Mouse (Mus musculus): ENCODE data around the gene Rassf4. TPM values are rescaled to one million over a fixed set of nuclear protein-coding genes. Genes with fewer than 3 reads are reported as not detected.

Rassf4 gene
- polyA plus RNA-seq, 1 experiment from 2014 or later: 32.3 TPM

GRCm38 (mm10) chr6:116712062-116712461 lies 38.3 kb upstream of the Rassf4 start:
- H3K27me3 ChIP-seq (ENCODE audit: control insufficient read depth, insufficient read depth, low read length): no peaks in the 10 kb centered on the region
- ATAC-seq (ENCODE audit: low read depth): no peak
- H3K4me1 ChIP-seq (ENCODE audit: control insufficient read depth, insufficient read depth, low read length): no peaks in the 10 kb centered on the region
- H3K9me3 ChIP-seq (ENCODE audit: control insufficient read depth, low read length): no peaks in the 10 kb centered on the region
- WGBS: 33% methylated on average over 5 of the region's 5 CpGs
- no peaks in the 10 kb centered on the region for H3K36me3 ChIP-seq (ENCODE audit: control insufficient read depth, insufficient read depth, low read length)
- no peak overlapping the region for H3K27ac ChIP-seq (ENCODE audit: low read depth, low read length)
- H3K9ac ChIP-seq (replicated peaks; ENCODE audit: low read depth, low read length): no peak overlapping the region
- H3K4me3 ChIP-seq (ENCODE audit: low read depth, low read length): no peak overlapping the region
- H3K4me2 ChIP-seq (ENCODE audit: low read depth, low read length): no peak overlapping the region

- no peaks in the 10 kb centered on the region for H3K4me1 ChIP-seq (ENCODE audit: control insufficient read depth, insufficient read depth, low read length)
Observed at GRCm38 (mm10) chr6:116704320-116704719, 30.6 kb upstream of the Rassf4 start.

DNA sequence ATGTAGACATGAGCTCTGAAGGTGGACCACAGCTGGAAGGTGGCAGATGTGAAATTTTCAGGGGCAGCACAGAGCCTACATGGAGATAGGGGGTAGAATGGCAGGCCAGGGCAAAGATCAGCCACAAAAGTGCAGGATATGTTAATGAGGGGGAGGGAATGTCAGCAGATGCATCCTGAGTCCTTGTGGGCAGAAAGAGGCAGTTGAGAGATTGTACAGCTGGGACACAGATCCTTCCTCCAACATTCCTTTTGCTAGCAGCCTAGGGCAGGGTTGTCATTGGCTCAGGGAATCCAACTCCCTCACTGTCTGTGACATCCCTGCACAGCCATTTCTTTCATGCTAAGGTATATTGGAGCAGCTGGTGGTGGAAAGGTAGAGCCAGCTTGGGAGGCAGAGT lies 27.1 kb upstream of the Rassf4 start:
- ATAC-seq (ENCODE audit: low read depth): no peak
- no peaks in the 10 kb centered on the region for H3K36me3 ChIP-seq (ENCODE audit: control insufficient read depth, insufficient read depth, low read length)
- H3K9ac ChIP-seq (replicated peaks; ENCODE audit: low read depth, low read length): no peak overlapping the region
- H3K4me1 ChIP-seq (ENCODE audit: control insufficient read depth, insufficient read depth, low read length): no peaks in the 10 kb centered on the region
- H3K4me2 ChIP-seq (ENCODE audit: low read depth, low read length): no peak overlapping the region
- H3K27me3 ChIP-seq (ENCODE audit: control insufficient read depth, insufficient read depth, low read length): no peaks in the 10 kb centered on the region
- no peak overlapping the region for H3K4me3 ChIP-seq (ENCODE audit: low read depth, low read length)
- H3K27ac ChIP-seq (ENCODE audit: low read depth, low read length): no peak overlapping the region
- no peaks in the 10 kb centered on the region for H3K9me3 ChIP-seq (ENCODE audit: control insufficient read depth, low read length)

More at GRCm38 (mm10) chr6:116704320-116704719, 30.6 kb upstream of the Rassf4 start:
- Histone ChIP-seq H3K27ac (ENCODE audit: low read depth, low read length) (no peak overlapping the region), H3K36me3 (ENCODE audit: control insufficient read depth, insufficient read depth, low read length) (no peaks in the 10 kb centered on the region), H3K9ac (replicated peaks; ENCODE audit: low read depth, low read length) (no peak overlapping the region), H3K9me3 (ENCODE audit: control insufficient read depth, low read length) (no peaks in the 10 kb centered on the region), H3K4me2 (ENCODE audit: low read depth, low read length) (no peak overlapping the region), H3K4me3 (ENCODE audit: low read depth, low read length) (no peak overlapping the region), H3K27me3 (ENCODE audit: control insufficient read depth, insufficient read depth, low read length) (no peaks in the 10 kb centered on the region)
- ATAC-seq (ENCODE audit: low read depth): no peak
- 46% methylated on average over 6 of the region's 6 CpGs for WGBS

GRCm38 (mm10) chr6:116697896-116698425 lies 24.2 kb upstream of the Rassf4 start:
- no peaks in the 10 kb centered on the region for H3K27me3 ChIP-seq (ENCODE audit: control insufficient read depth, insufficient read depth, low read length)
- no peak overlapping the region for H3K4me3 ChIP-seq (ENCODE audit: low read depth, low read length)
- H3K27ac ChIP-seq (ENCODE audit: low read depth, low read length): no peak overlapping the region
- no peaks in the 10 kb centered on the region for H3K4me1 ChIP-seq (ENCODE audit: control insufficient read depth, insufficient read depth, low read length)
- no peak overlapping the region for H3K9ac ChIP-seq (replicated peaks; ENCODE audit: low read depth, low read length)
- no peaks in the 10 kb centered on the region for H3K36me3 ChIP-seq (ENCODE audit: control insufficient read depth, insufficient read depth, low read length)
- H3K9me3 ChIP-seq (ENCODE audit: control insufficient read depth, low read length): no peaks in the 10 kb centered on the region
- ATAC-seq (ENCODE audit: low read depth): no peak
- 93% methylated on average over 4 of the region's 4 CpGs for WGBS
- H3K4me2 ChIP-seq (ENCODE audit: low read depth, low read length): no peak overlapping the region

DNA sequence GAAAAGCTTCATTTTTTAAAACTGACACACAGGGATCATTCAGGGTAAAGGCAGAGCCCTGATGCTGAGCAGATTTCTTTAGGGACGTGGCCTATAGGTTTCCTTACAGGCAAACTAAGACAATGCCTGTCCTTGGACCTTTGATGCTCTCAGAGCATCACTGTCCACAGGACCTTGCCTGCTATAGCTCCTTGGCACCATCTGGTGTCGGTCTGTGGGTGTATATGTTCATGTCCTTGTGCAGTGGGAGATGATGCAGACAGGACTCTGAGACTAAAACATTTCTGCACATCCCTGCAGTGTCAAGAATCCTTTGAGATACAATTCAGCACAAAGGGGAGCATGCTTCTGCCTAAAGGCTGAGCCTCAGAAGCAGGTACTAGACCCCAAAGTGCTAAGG lies 23.7 kb upstream of the Rassf4 start:
- no peaks in the 10 kb centered on the region for H3K4me1 ChIP-seq (ENCODE audit: control insufficient read depth, insufficient read depth, low read length)
- H3K36me3 ChIP-seq (ENCODE audit: control insufficient read depth, insufficient read depth, low read length): no peaks in the 10 kb centered on the region
- no peak overlapping the region for H3K9ac ChIP-seq (replicated peaks; ENCODE audit: low read depth, low read length)
- no peaks in the 10 kb centered on the region for H3K9me3 ChIP-seq (ENCODE audit: control insufficient read depth, low read length)
- no peak overlapping the region for H3K27ac ChIP-seq (ENCODE audit: low read depth, low read length)
- no peak overlapping the region for H3K4me2 ChIP-seq (ENCODE audit: low read depth, low read length)
- WGBS: 68% methylated on average over 2 of the region's 2 CpGs
- no peak for ATAC-seq (ENCODE audit: low read depth)
- no peak overlapping the region for H3K4me3 ChIP-seq (ENCODE audit: low read depth, low read length)
- H3K27me3 ChIP-seq (ENCODE audit: control insufficient read depth, insufficient read depth, low read length): no peaks in the 10 kb centered on the region

- Histone ChIP-seq H3K27me3 (ENCODE audit: control insufficient read depth, insufficient read depth, low read length) (no peaks in the 10 kb centered on the region), H3K27ac (ENCODE audit: low read depth, low read length) (no peak overlapping the region), H3K36me3 (ENCODE audit: control insufficient read depth, insufficient read depth, low read length) (no peaks in the 10 kb centered on the region), H3K4me1 (ENCODE audit: control insufficient read depth, insufficient read depth, low read length) (no peaks in the 10 kb centered on the region), H3K9me3 (ENCODE audit: control insufficient read depth, low read length) (no peaks in the 10 kb centered on the region), H3K4me2 (ENCODE audit: low read depth, low read length) (no peak overlapping the region), H3K9ac (replicated peaks; ENCODE audit: low read depth, low read length) (no peak overlapping the region), H3K4me3 (ENCODE audit: low read depth, low read length) (no peak overlapping the region)
- ATAC-seq (ENCODE audit: low read depth): no peak
- 78% methylated on average over 3 of the region's 3 CpGs for WGBS
Observed at GRCm38 (mm10) chr6:116694346-116694745, 20.6 kb upstream of the Rassf4 start.

DNA sequence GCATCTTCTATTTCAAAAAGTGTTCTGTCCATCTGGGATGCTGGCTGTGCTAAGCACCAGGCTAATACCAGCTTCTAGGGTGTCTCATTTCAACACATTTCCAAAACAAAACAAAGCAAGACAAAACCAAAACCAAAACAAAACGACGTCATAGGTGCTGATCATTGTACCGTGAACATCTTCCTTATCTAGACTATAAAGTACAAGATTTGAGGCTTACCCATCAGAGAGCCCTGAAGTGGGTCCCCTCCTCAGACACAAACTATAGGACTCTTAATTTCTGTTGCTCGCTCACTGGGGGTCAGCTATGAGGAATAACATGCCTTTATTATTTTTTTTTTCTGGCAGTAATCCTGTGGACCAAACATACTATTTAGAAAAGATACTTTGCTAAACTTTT lies 19.9 kb upstream of the Rassf4 start:
- no peak overlapping the region for H3K4me3 ChIP-seq (ENCODE audit: low read depth, low read length)
- H3K27ac ChIP-seq (ENCODE audit: low read depth, low read length): no peak overlapping the region
- no peaks in the 10 kb centered on the region for H3K9me3 ChIP-seq (ENCODE audit: control insufficient read depth, low read length)
- no peak overlapping the region for H3K4me2 ChIP-seq (ENCODE audit: low read depth, low read length)
- ATAC-seq (ENCODE audit: low read depth): no peak
- 88% methylated on average over 4 of the region's 4 CpGs for WGBS
- no peak overlapping the region for H3K9ac ChIP-seq (replicated peaks; ENCODE audit: low read depth, low read length)
- no peaks in the 10 kb centered on the region for H3K4me1 ChIP-seq (ENCODE audit: control insufficient read depth, insufficient read depth, low read length)
- no peaks in the 10 kb centered on the region for H3K36me3 ChIP-seq (ENCODE audit: control insufficient read depth, insufficient read depth, low read length)
- no peaks in the 10 kb centered on the region for H3K27me3 ChIP-seq (ENCODE audit: control insufficient read depth, insufficient read depth, low read length)

- Histone ChIP-seq H3K4me2 (ENCODE audit: low read depth, low read length) (no peak overlapping the region), H3K9me3 (ENCODE audit: control insufficient read depth, low read length) (no peaks in the 10 kb centered on the region), H3K4me3 (ENCODE audit: low read depth, low read length) (no peak overlapping the region), H3K27ac (ENCODE audit: low read depth, low read length) (no peak overlapping the region), H3K36me3 (ENCODE audit: control insufficient read depth, insufficient read depth, low read length) (no peaks in the 10 kb centered on the region), H3K27me3 (ENCODE audit: control insufficient read depth, insufficient read depth, low read length) (no peaks in the 10 kb centered on the region), H3K9ac (replicated peaks; ENCODE audit: low read depth, low read length) (no peak overlapping the region), H3K4me1 (ENCODE audit: control insufficient read depth, insufficient read depth, low read length) (no peaks in the 10 kb centered on the region)
- no peak for ATAC-seq (ENCODE audit: low read depth)
- WGBS: 59% methylated on average over 6 of the region's 6 CpGs
Observed at GRCm38 (mm10) chr6:116682317-116682716, 8.6 kb upstream of the Rassf4 start.

- Histone ChIP-seq H3K27me3 (ENCODE audit: control insufficient read depth, insufficient read depth, low read length) (no peaks in the 10 kb centered on the region), H3K4me3 (ENCODE audit: low read depth, low read length) (no peak overlapping the region), H3K4me1 (ENCODE audit: control insufficient read depth, insufficient read depth, low read length) (no peaks in the 10 kb centered on the region), H3K4me2 (ENCODE audit: low read depth, low read length) (no peak overlapping the region), H3K27ac (ENCODE audit: low read depth, low read length) (no peak overlapping the region), H3K9ac (replicated peaks; ENCODE audit: low read depth, low read length) (no peak overlapping the region), H3K9me3 (ENCODE audit: control insufficient read depth, low read length) (no peaks in the 10 kb centered on the region), H3K36me3 (ENCODE audit: control insufficient read depth, insufficient read depth, low read length) (no peaks in the 10 kb centered on the region)
- WGBS: 80% methylated on average over 5 of the region's 5 CpGs
- no peak for ATAC-seq (ENCODE audit: low read depth)
Observed at GRCm38 (mm10) chr6:116679563-116680288, 6.0 kb upstream of the Rassf4 start.
